Mouse (Mus musculus): ENCODE measurements at regions not wholly inside any gene's neighbourhood (a gene's known extent, or its start where the extent isn't known, plus 50 kb on each side); places are given as distances from the start of the nearest gene placed in this dataset.

- no peak for DNase-seq (ENCODE audit: low spot score)
Measured at GRCm38 (mm10) chr7:83476161-83476495, 108.6 kb upstream of the Tmc3 start.

- DNase-seq (ENCODE audit: low spot score): no peak
Measured at GRCm38 (mm10) chr7:83476861-83477260, 107.9 kb upstream of the Tmc3 start.

GRCm38 (mm10) chr7:83477661-83478121 lies 107.0 kb upstream of the Tmc3 start:
- no peak for DNase-seq (ENCODE audit: low spot score)

- DNase-seq (ENCODE audit: low spot score): no peak
Measured at GRCm38 (mm10) chr7:83481655-83482054, 103.1 kb upstream of the Tmc3 start.

- no peak for DNase-seq (ENCODE audit: low spot score)
Measured at GRCm38 (mm10) chr7:83482254-83482653, 102.5 kb upstream of the Tmc3 start.

GRCm38 (mm10) chr7:83482671-83483304 lies 101.9 kb upstream of the Tmc3 start:
- DNase-seq (ENCODE audit: low spot score): no peak

GRCm38 (mm10) chr7:83486156-83486750 lies 98.5 kb upstream of the Tmc3 start:
- DNase-seq (ENCODE audit: low spot score): no peak

GRCm38 (mm10) chr7:83489790-83490189 lies 94.9 kb upstream of the Tmc3 start:
- DNase-seq (ENCODE audit: low spot score): no peak

- no peak for DNase-seq (ENCODE audit: low spot score)
Measured at GRCm38 (mm10) chr7:83504996-83505645, 79.6 kb upstream of the Tmc3 start.

- DNase-seq (ENCODE audit: low spot score): no peak
Measured at GRCm38 (mm10) chr7:83516295-83516694, 68.4 kb upstream of the Tmc3 start.

GRCm38 (mm10) chr7:83521511-83521910 lies 63.2 kb upstream of the Tmc3 start:
- no peak for DNase-seq (ENCODE audit: low spot score)

Measured in lung, postnatal 25 days (tissue).